Mouse (Mus musculus): ENCODE measurements at regions not wholly inside any gene's neighbourhood (a gene's known extent, or its start where the extent isn't known, plus 50 kb on each side); places are given as distances from the start of the nearest gene placed in this dataset.

- TF ChIP-seq CTCF (IDR thresholded peaks at IDR 0.05; ENCODE audit: extremely low read depth, insufficient read depth, insufficient read length, insufficient replicate concordance) (no peak), POLR2A (IDR thresholded peaks at IDR 0.05; ENCODE audit: low read depth, low read length) (no peak)
Measured at GRCm38 (mm10) chr16:86250021-86250420, 348.4 kb upstream of the Adamts5 start.

All from spleen, adult 2 months (tissue).